Mouse (Mus musculus) gastrocnemius, adult 2 months (tissue): ENCODE data around the gene Ccna1. TPM values are rescaled to one million over a fixed set of nuclear protein-coding genes. Genes with fewer than 3 reads are reported as not detected.

Source experiments
- DNase-seq: peaks from one replicate; pipeline ENCODE4 v3.0.0; 2022
- H3K27ac ChIP-seq: fragments of 200-600 bp; 2 replicates; pipeline ENCODE4 v1.8.1; 2022; ENCODE audit warnings: mild to moderate bottlenecking
- H3K4me3 ChIP-seq: fragments of 200-600 bp; 2 replicates; pipeline ENCODE4 v1.8.1; 2022; ENCODE audit warnings: mild to moderate bottlenecking, moderate library complexity
- CTCF ChIP-seq: fragments of 200-600 bp; IDR thresholded peaks from 2 replicates; pipeline ENCODE4 v1.8.1; 2022; ENCODE audit warnings: antibody characterized with exemption, mild to moderate bottlenecking, moderate library complexity
- intact Hi-C: fragments of 180-260 bp; cut with DNase I; formaldehyde crosslinking; loops from one replicate; pipeline ENCODE4 v1.15.1; 2025
- long read RNA-seq, 2 experiments: library from polyadenylated mRNA; stranded (forward); transcript quantifications; one replicate each; pipeline ENCODE4 v2.0.0; 2021
- total RNA-seq, 2 experiments: library from RNA; stranded (reverse); gene quantifications; 2 replicates each; pipeline ENCODE4 v1.2.3; 2021

The Ccna1 gene
- total RNA-seq: not detected
- long read RNA-seq, experiment 1: 0 reads
- long read RNA-seq, experiment 2: 0 reads

- no peak for TF ChIP-seq CTCF
- H3K27ac ChIP-seq: no peak within 1 kb of the TSS
- peak; percentile 68 for DNase-seq
- peak within 1 kb of the TSS; percentile 74 for H3K4me3 ChIP-seq
- intact Hi-C loops: no loop called here
Observed at GRCm38 (mm10) chr3:55055038-55055746, at the start of gene Ccna1. Gene Ccna1 (minus strand): TSS chr3:55055501.

GRCm38 (mm10) chr3:55101092-55101491, 45.8 kb upstream of the Ccna1 start:
- intact Hi-C loops: no loop called here
- H3K27ac ChIP-seq: no peak overlapping the region
- H3K4me3 ChIP-seq: no peak overlapping the region
- no peak for DNase-seq
- peak; percentile 25; the same call in 1 of the 2 replicates for TF ChIP-seq CTCF

- H3K27ac ChIP-seq: no peak overlapping the region; the same call in 1 of the 2 replicates
- intact Hi-C loops: no loop called here
- DNase-seq: peak; percentile 39
- TF ChIP-seq CTCF: no peak
- no peak overlapping the region for H3K4me3 ChIP-seq
Observed at GRCm38 (mm10) chr3:55098990-55099389, 43.7 kb upstream of the Ccna1 start.

GRCm38 (mm10) chr3:55098014-55098413, 42.7 kb upstream of the Ccna1 start:
- intact Hi-C loops: no loop called here
- no peak for DNase-seq
- no peak for TF ChIP-seq CTCF

GRCm38 (mm10) chr3:55097186-55097585, 41.9 kb upstream of the Ccna1 start:
- no peak overlapping the region for H3K4me3 ChIP-seq
- H3K27ac ChIP-seq: peak overlapping the region; percentile 73
- intact Hi-C loops: no loop called here
- no peak for TF ChIP-seq CTCF
- DNase-seq: peak; percentile 38

More at GRCm38 (mm10) chr3:55098014-55098413, 42.7 kb upstream of the Ccna1 start:
- Histone ChIP-seq H3K4me3 (no peak overlapping the region), H3K27ac (no peak overlapping the region; the same call in 1 of the 2 replicates)

GRCm38 (mm10) chr3:55096655-55097005, 41.3 kb upstream of the Ccna1 start:
- intact Hi-C loops: no loop called here
- Histone ChIP-seq H3K4me3 (peak overlapping the region; percentile 42), H3K27ac (peak overlapping the region; percentile 73)
- TF ChIP-seq CTCF: no peak
- no peak for DNase-seq

GRCm38 (mm10) chr3:55095968-55096654, 40.8 kb upstream of the Ccna1 start:
- intact Hi-C loops: no loop called here
- TF ChIP-seq CTCF: peak; percentile 12; the same call in 1 of the 2 replicates
- no peak for DNase-seq
- Histone ChIP-seq H3K4me3 (peak overlapping the region; percentile 42), H3K27ac (peak overlapping the region; percentile 73)

- no peak overlapping the region for H3K27ac ChIP-seq
- intact Hi-C loops: no loop called here
- H3K4me3 ChIP-seq: no peak overlapping the region
- TF ChIP-seq CTCF: no peak
- DNase-seq: no peak
Observed at GRCm38 (mm10) chr3:55093161-55093560, 37.9 kb upstream of the Ccna1 start.

GRCm38 (mm10) chr3:55089291-55089690, 34.0 kb upstream of the Ccna1 start:
- TF ChIP-seq CTCF: no peak
- intact Hi-C loops: no loop called here

GRCm38 (mm10) chr3:55088843-55089242, 33.5 kb upstream of the Ccna1 start:
- intact Hi-C loops: no loop called here
- no peak overlapping the region for H3K27ac ChIP-seq
- no peak for TF ChIP-seq CTCF
- DNase-seq: no peak
- no peak overlapping the region for H3K4me3 ChIP-seq

More at GRCm38 (mm10) chr3:55089291-55089690, 34.0 kb upstream of the Ccna1 start:
- no peak overlapping the region for H3K27ac ChIP-seq
- H3K4me3 ChIP-seq: no peak overlapping the region
- no peak for DNase-seq

GRCm38 (mm10) chr3:55088359-55088758, 33.1 kb upstream of the Ccna1 start:
- Histone ChIP-seq H3K4me3 (no peak overlapping the region), H3K27ac (no peak overlapping the region)
- no peak for DNase-seq
- no peak for TF ChIP-seq CTCF
- intact Hi-C loops: no loop called here

GRCm38 (mm10) chr3:55087360-55087759, 32.1 kb upstream of the Ccna1 start:
- H3K4me3 ChIP-seq: no peak overlapping the region
- H3K27ac ChIP-seq: no peak overlapping the region
- no peak for DNase-seq
- TF ChIP-seq CTCF: peak; percentile 33
- intact Hi-C loops: no loop called here

GRCm38 (mm10) chr3:55086948-55087347, 31.6 kb upstream of the Ccna1 start:
- DNase-seq: no peak
- TF ChIP-seq CTCF: no peak
- Histone ChIP-seq H3K4me3 (no peak overlapping the region), H3K27ac (no peak overlapping the region)
- intact Hi-C loops: no loop called here
